Mouse (Mus musculus) stomach, embryonic 15.5 days (tissue): ENCODE measurements around the gene Abcd3. TPM values are rescaled to one million over a fixed set of nuclear protein-coding genes. Genes with fewer than 3 reads are reported as not detected.
A peak's percentile ranks its signal among the peaks of the same experiment; 100 is the strongest.

Experiments
- ATAC-seq: fragments of 200-750 bp; cut with Nextera tagmentation; 2 replicates; pipeline ENCODE4 v1.8.0; 2017; ENCODE audit warnings: low read depth, moderate number of reproducible peaks, moderate TSS enrichment; ENCODE audit not compliant: insufficient read depth, low FRiP score
- H3K27ac ChIP-seq: fragments of 300-500 bp; sonication (generic); 2 replicates; pipeline ENCODE4 v1.5.1; 2015; ENCODE audit warnings: mild to moderate bottlenecking, inconsistent platforms
- H3K27me3 ChIP-seq: fragments of 300-500 bp; sonication (generic); replicated peaks from 2 replicates; pipeline ENCODE4 v1.6.1; 2015; ENCODE audit warnings: inconsistent platforms
- H3K36me3 ChIP-seq: fragments of 300-500 bp; sonication (generic); 2 replicates; pipeline ENCODE4 v1.6.1; 2015; ENCODE audit warnings: inconsistent platforms
- H3K4me1 ChIP-seq: fragments of 300-500 bp; sonication (generic); 2 replicates; pipeline ENCODE4 v1.6.1; 2015; ENCODE audit warnings: inconsistent platforms
- H3K4me2 ChIP-seq: fragments of 300-500 bp; sonication (generic); 2 replicates; pipeline ENCODE4 v1.6.1; 2015; ENCODE audit warnings: mild to moderate bottlenecking, inconsistent platforms
- H3K4me3 ChIP-seq: fragments of 300-500 bp; sonication (generic); replicated peaks from 2 replicates; pipeline ENCODE4 v1.5.1; 2015; ENCODE audit warnings: inconsistent platforms
- H3K9ac ChIP-seq: fragments of 300-500 bp; sonication (generic); 2 replicates; pipeline ENCODE4 v1.6.1; 2015; ENCODE audit warnings: inconsistent platforms
- H3K9me3 ChIP-seq: fragments of 300-500 bp; sonication (generic); 2 replicates; pipeline ENCODE4 v1.6.1; 2016; ENCODE audit warnings: inconsistent platforms
- WGBS: fragments of 180-500 bp; shearing (Covaris S2); methylation state at CpG from one replicate; pipeline ENCODE4 v1.1.7; 2015; 5-methylcytosine and 5-hydroxymethylcytosine counted together
- polyA plus RNA-seq: library from polyadenylated mRNA; unstranded; fragments of >200 nt; fragmentation: Nextera tagmentation; extraction: Ambion mirVana; gene quantifications from 2 replicates; pipeline ENCODE4 v1.2.1, GENCODE M21; 2015

Abcd3 gene
- polyA plus RNA-seq = 73.9 and 77.5 TPM in 2 replicates

- Histone ChIP-seq H3K4me1 (peaks cover 8% of the 10 kb centered on the region), H3K36me3 (no peaks in the 10 kb centered on the region), H3K9me3 (no peaks in the 10 kb centered on the region), H3K4me2 (peak within 1 kb of the TSS; percentile 57), H3K27ac (peak within 1 kb of the TSS; percentile 99), H3K9ac (peak within 1 kb of the TSS; percentile 97), H3K27me3 (no peaks in the 10 kb centered on the region), H3K4me3 (peak within 1 kb of the TSS; percentile 96)
- peak; percentile 88 for ATAC-seq
- WGBS = under 1% methylated on average over 92 of the region's 99 CpGs
These were observed at the start of gene Abcd3 for GRCm38 (mm10) chr3:121814877-121815548. Gene Abcd3, minus strand, starts transcription at chr3:121815302.

DNA sequence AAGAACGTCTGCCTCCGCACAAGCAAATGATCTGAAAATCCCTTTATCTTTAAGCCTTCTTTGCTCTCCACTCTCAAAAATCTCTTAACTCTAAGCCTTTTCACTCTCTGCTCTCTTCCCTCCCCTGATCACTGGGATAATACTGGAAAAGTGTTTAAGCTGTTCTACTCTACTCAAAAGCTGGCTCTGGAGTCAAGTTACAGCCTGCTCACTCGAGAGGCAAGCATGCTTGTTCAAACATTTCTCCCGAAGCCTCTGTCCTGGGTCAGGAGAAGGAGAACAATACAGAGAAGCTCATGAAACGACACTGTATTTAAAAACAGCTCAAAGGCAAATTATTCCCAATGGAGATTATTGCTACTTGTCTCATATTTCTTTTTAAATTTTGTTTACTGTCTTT is 44.0 kb upstream of the Abcd3 start:
- H3K27ac ChIP-seq = peak overlapping the region; percentile 59
- peak; percentile 77; the same call in 1 of the 2 replicates for ATAC-seq
- no peak overlapping the region for H3K9ac ChIP-seq
- H3K27me3 ChIP-seq = no peaks in the 10 kb centered on the region
- H3K4me3 ChIP-seq = no peak overlapping the region
- peaks cover 5% of the 10 kb centered on the region; the same call in 1 of the 2 replicates for H3K4me1 ChIP-seq
- no peaks in the 10 kb centered on the region for H3K9me3 ChIP-seq
- H3K4me2 ChIP-seq = no peak overlapping the region
- 24% methylated on average over 5 of the region's 5 CpGs for WGBS
- no peaks in the 10 kb centered on the region for H3K36me3 ChIP-seq

DNA sequence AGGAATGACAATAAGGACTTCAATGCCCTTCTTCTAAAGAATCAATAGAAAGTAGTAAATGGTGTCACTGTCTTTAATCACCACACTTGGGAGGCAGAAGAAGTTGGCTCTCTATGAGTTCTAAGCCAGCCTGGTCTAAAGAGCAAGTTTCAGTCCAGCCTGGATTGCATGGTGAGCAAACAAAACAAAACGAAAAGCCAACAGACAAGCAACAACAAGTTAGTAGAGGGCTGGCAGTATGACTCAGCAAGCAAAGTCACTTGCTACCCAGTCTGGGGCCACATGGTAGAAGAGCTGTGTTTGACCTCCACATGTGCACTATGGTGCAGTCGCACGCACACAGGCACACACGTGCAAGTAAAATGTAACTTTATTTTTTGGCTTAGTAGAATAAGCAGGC is 41.0 kb upstream of the Abcd3 start:
- Histone ChIP-seq H3K36me3 (no peaks in the 10 kb centered on the region), H3K27ac (no peak overlapping the region), H3K9me3 (no peaks in the 10 kb centered on the region), H3K9ac (no peak overlapping the region), H3K4me3 (no peak overlapping the region), H3K4me2 (no peak overlapping the region), H3K27me3 (no peaks in the 10 kb centered on the region), H3K4me1 (peaks cover 5% of the 10 kb centered on the region; the same call in 1 of the 2 replicates)
- WGBS = 91% methylated on average over 4 of the region's 4 CpGs
- ATAC-seq = no peak

DNA sequence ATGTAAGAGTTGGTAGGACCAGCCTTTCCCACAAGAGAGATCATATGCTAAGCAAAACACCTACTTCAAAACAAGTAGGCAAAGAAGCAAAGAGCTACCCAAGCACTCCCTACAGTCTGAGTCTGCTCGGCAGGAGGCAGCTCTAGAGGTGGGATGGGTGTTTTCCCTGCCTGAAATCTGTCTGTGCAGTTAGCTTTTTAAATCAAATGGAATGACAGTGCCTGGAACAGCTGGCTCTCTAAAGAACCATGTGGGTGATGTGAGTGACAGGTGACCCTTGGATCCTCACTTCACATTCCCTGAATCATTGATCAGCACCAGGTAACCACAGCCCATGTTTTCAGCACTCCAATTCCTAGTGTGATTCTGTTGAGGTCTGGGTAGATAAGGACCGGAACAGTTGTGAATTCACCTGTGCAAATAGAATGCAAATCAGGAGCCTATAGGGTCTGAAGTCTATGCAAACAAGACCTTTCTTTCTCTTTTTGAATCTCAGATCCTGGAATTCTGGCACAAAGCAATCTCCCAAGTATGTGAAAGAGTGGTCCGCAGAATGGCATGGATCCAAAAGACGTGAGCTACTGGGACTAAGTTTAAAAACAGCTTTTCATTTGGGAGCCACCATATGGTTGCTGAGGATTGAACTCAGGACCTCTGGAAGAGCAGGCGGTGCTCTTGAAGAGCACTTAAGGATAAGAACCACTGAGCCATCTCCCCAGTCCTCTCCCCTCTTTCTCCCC is 38.8 kb upstream of the Abcd3 start:
- WGBS = 33% methylated on average over 5 of the region's 5 CpGs
- Histone ChIP-seq H3K27me3 (no peaks in the 10 kb centered on the region), H3K9ac (no peak overlapping the region), H3K36me3 (no peaks in the 10 kb centered on the region), H3K4me1 (peaks cover 5% of the 10 kb centered on the region; the same call in 1 of the 2 replicates), H3K4me2 (no peak overlapping the region), H3K9me3 (no peaks in the 10 kb centered on the region), H3K4me3 (no peak overlapping the region), H3K27ac (peak overlapping the region; percentile 58)
- ATAC-seq = peak; percentile 47; the same call in 1 of the 2 replicates

DNA sequence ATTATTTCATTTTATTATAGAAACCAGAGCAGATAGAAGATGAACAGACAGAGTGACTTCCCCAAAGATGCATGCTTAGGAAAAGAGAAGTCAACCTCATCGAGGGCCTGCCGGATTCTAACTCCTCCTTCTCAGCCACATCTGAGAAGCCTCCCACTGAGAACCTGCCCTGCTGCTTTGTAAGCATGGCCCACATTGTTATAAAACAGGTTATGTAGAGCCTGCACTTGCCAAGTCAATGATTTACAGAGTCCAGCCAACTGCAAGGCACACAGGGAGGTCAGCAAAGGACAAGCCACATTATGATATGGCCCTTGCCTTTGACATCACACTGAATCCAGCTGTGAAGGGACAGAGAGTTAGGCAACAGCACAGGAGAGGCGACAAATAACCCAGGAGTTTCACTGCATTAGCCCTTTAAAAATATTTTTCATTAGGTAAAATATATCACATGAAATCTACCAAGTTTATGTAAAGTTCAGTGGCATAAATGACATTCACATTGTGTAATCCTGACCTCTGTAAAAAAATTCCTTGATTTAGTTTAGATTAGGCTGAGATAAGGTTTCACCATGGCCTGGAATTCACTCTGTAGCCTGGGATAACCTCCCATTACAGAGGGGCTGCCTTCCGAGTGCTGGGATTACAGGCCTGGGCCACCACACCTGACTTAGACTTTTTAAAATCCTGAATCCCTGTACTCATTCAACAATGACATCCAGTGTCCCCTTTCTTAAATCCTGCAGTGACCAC is 37.1 kb upstream of the Abcd3 start:
- Histone ChIP-seq H3K36me3 (no peaks in the 10 kb centered on the region), H3K4me3 (no peak overlapping the region), H3K4me2 (no peak overlapping the region), H3K9ac (no peak overlapping the region), H3K27me3 (no peaks in the 10 kb centered on the region), H3K9me3 (no peaks in the 10 kb centered on the region), H3K27ac (peak overlapping the region; percentile 62; the same call in 1 of the 2 replicates), H3K4me1 (no peaks in the 10 kb centered on the region)
- WGBS = 45% methylated on average over 4 of the region's 4 CpGs
- peak; percentile 93 for ATAC-seq

- H3K9ac ChIP-seq = no peak overlapping the region
- H3K27ac ChIP-seq = no peak overlapping the region
- H3K27me3 ChIP-seq = no peaks in the 10 kb centered on the region
- H3K9me3 ChIP-seq = no peaks in the 10 kb centered on the region
- H3K4me3 ChIP-seq = no peak overlapping the region
- no peaks in the 10 kb centered on the region for H3K36me3 ChIP-seq
- 89% methylated on average over 3 of the region's 3 CpGs for WGBS
- ATAC-seq = no peak
- H3K4me1 ChIP-seq = no peaks in the 10 kb centered on the region
- no peak overlapping the region for H3K4me2 ChIP-seq
These were observed 35.9 kb upstream of the Abcd3 start for GRCm38 (mm10) chr3:121851006-121851405.

- H3K9me3 ChIP-seq = no peaks in the 10 kb centered on the region
- no peak overlapping the region for H3K9ac ChIP-seq
- no peaks in the 10 kb centered on the region for H3K27me3 ChIP-seq
- H3K27ac ChIP-seq = no peak overlapping the region
- H3K4me2 ChIP-seq = no peak overlapping the region
- WGBS = 96% methylated on average over 4 of the region's 4 CpGs
- no peaks in the 10 kb centered on the region for H3K4me1 ChIP-seq
- H3K4me3 ChIP-seq = no peak overlapping the region
- ATAC-seq = no peak
- H3K36me3 ChIP-seq = no peaks in the 10 kb centered on the region
These were observed 35.3 kb upstream of the Abcd3 start for GRCm38 (mm10) chr3:121850381-121850780.

DNA sequence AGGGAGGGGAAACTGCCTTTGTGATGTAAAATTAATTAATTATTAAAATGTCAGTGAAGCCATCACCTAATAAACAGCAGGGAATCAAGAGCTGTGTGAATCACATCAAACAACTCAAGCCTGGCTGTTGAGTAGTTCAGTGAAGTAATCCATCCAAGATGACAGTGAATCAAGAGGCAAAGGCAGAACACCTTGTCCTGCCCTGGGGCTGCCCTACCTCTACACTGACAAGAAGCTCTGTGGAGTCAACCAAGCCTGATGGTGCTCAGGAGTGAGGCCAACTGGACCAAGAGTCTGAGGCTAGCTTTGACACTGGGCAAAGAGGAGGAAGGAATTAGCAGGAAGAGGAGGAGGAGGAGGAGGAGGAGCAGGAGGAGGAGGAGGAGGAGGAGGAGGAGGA is 32.2 kb upstream of the Abcd3 start:
- H3K4me3 ChIP-seq = no peak overlapping the region
- H3K4me1 ChIP-seq = no peaks in the 10 kb centered on the region
- H3K9me3 ChIP-seq = no peaks in the 10 kb centered on the region
- H3K4me2 ChIP-seq = no peak overlapping the region
- H3K36me3 ChIP-seq = no peaks in the 10 kb centered on the region
- H3K27me3 ChIP-seq = no peaks in the 10 kb centered on the region
- ATAC-seq = no peak
- no peak overlapping the region for H3K27ac ChIP-seq
- H3K9ac ChIP-seq = no peak overlapping the region

DNA sequence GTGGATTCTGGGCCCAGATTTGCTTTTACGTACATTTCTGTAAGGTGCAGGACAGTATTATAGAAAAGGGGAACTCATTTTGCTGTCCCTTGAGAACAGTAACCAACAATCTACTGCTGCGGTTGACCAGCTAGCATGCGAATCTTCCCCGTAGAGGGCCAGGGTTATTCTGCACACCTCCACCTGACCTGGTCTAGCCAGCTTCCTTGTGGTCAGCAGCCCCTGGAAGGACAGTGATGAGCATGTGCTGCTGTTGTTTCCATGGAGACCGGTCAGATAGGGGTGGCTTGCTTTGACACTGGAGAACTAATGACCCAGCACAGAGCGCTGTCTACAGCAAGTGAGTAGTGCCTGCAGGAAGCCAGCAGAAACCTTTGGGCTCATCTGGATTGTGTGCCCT is 29.6 kb upstream of the Abcd3 start:
- no peak overlapping the region for H3K9ac ChIP-seq
- H3K27me3 ChIP-seq = no peaks in the 10 kb centered on the region

DNA sequence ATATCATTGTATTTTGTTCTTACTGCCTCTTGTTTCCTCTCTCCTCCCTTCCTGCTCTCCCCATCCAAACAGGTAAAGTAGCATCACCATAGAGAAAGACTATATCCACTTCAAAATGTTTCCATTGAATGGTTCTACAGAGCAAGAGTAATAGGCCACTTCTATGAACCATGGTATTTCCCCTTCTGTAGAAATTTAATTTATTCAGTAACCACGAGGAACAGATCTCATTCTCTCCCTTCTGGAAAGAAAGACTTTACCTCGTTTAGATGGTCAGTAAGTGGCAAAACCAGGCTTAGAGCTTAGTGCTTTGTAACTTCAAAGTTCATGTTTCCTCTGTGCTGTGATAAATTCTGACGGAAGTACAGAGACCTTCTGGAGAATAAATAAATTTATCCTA is 28.9 kb upstream of the Abcd3 start:
- Histone ChIP-seq H3K4me3 (no peak overlapping the region), H3K9ac (no peak overlapping the region), H3K36me3 (no peaks in the 10 kb centered on the region), H3K4me2 (no peak overlapping the region), H3K9me3 (no peaks in the 10 kb centered on the region), H3K27ac (no peak overlapping the region), H3K27me3 (no peaks in the 10 kb centered on the region), H3K4me1 (no peaks in the 10 kb centered on the region)
- no peak for ATAC-seq
- WGBS = 69% methylated on average over 3 of the region's 3 CpGs

More for the DNA sequence above, 29.6 kb upstream of the Abcd3 start:
- no peaks in the 10 kb centered on the region for H3K36me3 ChIP-seq
- H3K9me3 ChIP-seq = no peaks in the 10 kb centered on the region
- H3K4me3 ChIP-seq = no peak overlapping the region
- H3K27ac ChIP-seq = no peak overlapping the region
- 87% methylated on average over 6 of the region's 6 CpGs for WGBS
- no peaks in the 10 kb centered on the region for H3K4me1 ChIP-seq
- H3K4me2 ChIP-seq = no peak overlapping the region
- no peak for ATAC-seq

GRCm38 (mm10) chr3:121843254-121843653 is 28.2 kb upstream of the Abcd3 start:
- no peak overlapping the region for H3K4me3 ChIP-seq
- no peak for ATAC-seq
- H3K27me3 ChIP-seq = no peaks in the 10 kb centered on the region
- H3K4me2 ChIP-seq = no peak overlapping the region
- H3K4me1 ChIP-seq = no peaks in the 10 kb centered on the region
- whole genome bisulfite sequencing = 86% methylated on average over 5 of the region's 5 CpGs
- no peak overlapping the region for H3K9ac ChIP-seq
- no peaks in the 10 kb centered on the region for H3K9me3 ChIP-seq
- no peaks in the 10 kb centered on the region for H3K36me3 ChIP-seq
- H3K27ac ChIP-seq = no peak overlapping the region
